Mouse (Mus musculus): ENCODE results near the gene Ccp110.

The Ccp110 gene

GRCm38 (mm10) chr7:118769655-118770054 is 57.3 kb downstream of the Ccp110 start:
- Histone ChIP-seq H3K36me3 (ENCODE audit: control insufficient read depth, insufficient read depth, low read length, poor library complexity, severe bottlenecking) (no peaks in the 10 kb centered on the region; the same call in 1 of the 2 replicates), H3K27me3 (ENCODE audit: control insufficient read depth, insufficient read depth, low read length, poor library complexity, severe bottlenecking) (no peaks in the 10 kb centered on the region)
- DNase-seq (ENCODE audit: low read depth, low spot score), result no peak

GRCm38 (mm10) chr7:118773027-118773426 is 60.7 kb downstream of the Ccp110 start:
- DNase-seq (ENCODE audit: low read depth, low spot score), result no peak
- Histone ChIP-seq H3K36me3 (ENCODE audit: control insufficient read depth, insufficient read depth, low read length, poor library complexity, severe bottlenecking) (no peaks in the 10 kb centered on the region; the same call in 1 of the 2 replicates), H3K27me3 (ENCODE audit: control insufficient read depth, insufficient read depth, low read length, poor library complexity, severe bottlenecking) (no peaks in the 10 kb centered on the region)

GRCm38 (mm10) chr7:118775991-118776390 is 63.6 kb downstream of the Ccp110 start:
- no peak for DNase-seq (ENCODE audit: low read depth, low spot score)
- no peaks in the 10 kb centered on the region; the same call in 1 of the 2 replicates for H3K36me3 ChIP-seq (ENCODE audit: control insufficient read depth, insufficient read depth, low read length, poor library complexity, severe bottlenecking)
- no peaks in the 10 kb centered on the region for H3K27me3 ChIP-seq (ENCODE audit: control insufficient read depth, insufficient read depth, low read length, poor library complexity, severe bottlenecking)

- no peaks in the 10 kb centered on the region for H3K27me3 ChIP-seq (ENCODE audit: control insufficient read depth, insufficient read depth, low read length, poor library complexity, severe bottlenecking)
- peak; percentile 27 for DNase-seq (ENCODE audit: low read depth, low spot score)
- no peaks in the 10 kb centered on the region; the same call in 1 of the 2 replicates for H3K36me3 ChIP-seq (ENCODE audit: control insufficient read depth, insufficient read depth, low read length, poor library complexity, severe bottlenecking)
These were observed 64.1 kb downstream of the Ccp110 start for GRCm38 (mm10) chr7:118776491-118776890.

- Histone ChIP-seq H3K36me3 (ENCODE audit: control insufficient read depth, insufficient read depth, low read length, poor library complexity, severe bottlenecking) (no peaks in the 10 kb centered on the region; the same call in 1 of the 2 replicates), H3K27me3 (ENCODE audit: control insufficient read depth, insufficient read depth, low read length, poor library complexity, severe bottlenecking) (no peaks in the 10 kb centered on the region)
- DNase-seq (ENCODE audit: low read depth, low spot score), result no peak
These were observed 65.4 kb downstream of the Ccp110 start for GRCm38 (mm10) chr7:118777598-118778394.

GRCm38 (mm10) chr7:118778561-118778960 is 66.2 kb downstream of the Ccp110 start:
- no peaks in the 10 kb centered on the region for H3K27me3 ChIP-seq (ENCODE audit: control insufficient read depth, insufficient read depth, low read length, poor library complexity, severe bottlenecking)

GRCm38 (mm10) chr7:118783305-118784001 is 71.1 kb downstream of the Ccp110 start:
- H3K36me3 ChIP-seq (ENCODE audit: control insufficient read depth, insufficient read depth, low read length, poor library complexity, severe bottlenecking), result no peaks in the 10 kb centered on the region; the same call in 1 of the 2 replicates
- no peak for DNase-seq (ENCODE audit: low read depth, low spot score)
- no peaks in the 10 kb centered on the region for H3K27me3 ChIP-seq (ENCODE audit: control insufficient read depth, insufficient read depth, low read length, poor library complexity, severe bottlenecking)

More at GRCm38 (mm10) chr7:118778561-118778960, 66.2 kb downstream of the Ccp110 start:
- H3K36me3 ChIP-seq (ENCODE audit: control insufficient read depth, insufficient read depth, low read length, poor library complexity, severe bottlenecking), result no peaks in the 10 kb centered on the region; the same call in 1 of the 2 replicates
- DNase-seq (ENCODE audit: low read depth, low spot score), result no peak

GRCm38 (mm10) chr7:118786091-118786490 is 73.7 kb downstream of the Ccp110 start:
- H3K27me3 ChIP-seq (ENCODE audit: control insufficient read depth, insufficient read depth, low read length, poor library complexity, severe bottlenecking), result no peaks in the 10 kb centered on the region
- H3K36me3 ChIP-seq (ENCODE audit: control insufficient read depth, insufficient read depth, low read length, poor library complexity, severe bottlenecking), result no peaks in the 10 kb centered on the region; the same call in 1 of the 2 replicates
- DNase-seq (ENCODE audit: low read depth, low spot score), result no peak
